Mouse (Mus musculus): ENCODE measurements around the gene Dnah17. TPM values are rescaled to one million over a fixed set of nuclear protein-coding genes. Genes with fewer than 3 reads are reported as not detected.

Gene Dnah17
- polyA plus RNA-seq, 1 experiment = 0.21 TPM

- H3K27ac ChIP-seq (ENCODE audit: insufficient read depth, low read length) = no peak overlapping the region
Observed at GRCm38 (mm10) chr11:118096736-118097135, 33.7 kb downstream of the Dnah17 start.

DNA sequence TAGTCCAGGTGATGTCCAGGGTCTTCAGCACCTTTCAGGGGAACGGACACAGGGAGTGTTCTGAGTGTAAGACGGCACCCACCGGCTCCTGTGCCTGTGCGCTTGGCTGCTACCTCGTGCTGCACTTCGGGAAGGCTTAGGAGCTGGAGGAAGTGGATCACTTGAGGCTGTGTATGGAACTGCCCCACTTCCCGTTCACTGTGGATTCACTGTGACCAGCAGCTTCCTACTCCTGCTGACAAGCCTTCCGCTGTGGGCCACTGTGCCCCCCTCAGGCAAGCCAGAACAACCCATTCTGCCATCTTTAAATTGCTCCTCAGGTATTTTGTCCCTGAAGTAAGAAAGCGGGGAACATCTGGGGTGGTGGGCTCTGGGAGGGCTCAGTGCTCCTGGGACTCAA lies 35.4 kb downstream of the Dnah17 start:
- Histone ChIP-seq H3K27me3 (ENCODE audit: control insufficient read depth, insufficient read depth, low read length) (no peaks in the 10 kb centered on the region), H3K27ac (ENCODE audit: insufficient read depth, low read length) (no peak overlapping the region), H3K4me3 (ENCODE audit: extremely low read depth, insufficient read depth, insufficient read length) (no peak overlapping the region), H3K4me1 (ENCODE audit: control insufficient read depth, insufficient read depth, insufficient read length) (no peaks in the 10 kb centered on the region), H3K36me3 (ENCODE audit: control insufficient read depth, insufficient read depth, low read length) (no peaks in the 10 kb centered on the region)
- WGBS = 58% methylated on average over 9 of the region's 9 CpGs
- TF ChIP-seq CTCF (IDR thresholded peaks at IDR 0.05; ENCODE audit: extremely low read depth, insufficient read depth, insufficient read length, insufficient replicate concordance) = no peak
- no peak for DNase-seq (ENCODE audit: low read depth in 1 of 2, low spot score in 2 of 2)

More at GRCm38 (mm10) chr11:118096736-118097135, 33.7 kb downstream of the Dnah17 start:
- Histone ChIP-seq H3K4me3 (ENCODE audit: extremely low read depth, insufficient read depth, insufficient read length) (no peak overlapping the region), H3K36me3 (ENCODE audit: control insufficient read depth, insufficient read depth, low read length) (no peaks in the 10 kb centered on the region), H3K27me3 (ENCODE audit: control insufficient read depth, insufficient read depth, low read length) (no peaks in the 10 kb centered on the region), H3K4me1 (ENCODE audit: control insufficient read depth, insufficient read depth, insufficient read length) (no peaks in the 10 kb centered on the region)
- WGBS = 88% methylated on average over 2 of the region's 2 CpGs
- DNase-seq (ENCODE audit: low read depth in 1 of 2, low spot score in 2 of 2) = no peak
- no peak for TF ChIP-seq CTCF (IDR thresholded peaks at IDR 0.05; ENCODE audit: extremely low read depth, insufficient read depth, insufficient read length, insufficient replicate concordance)
- TF ChIP-seq POLR2A (IDR thresholded peaks at IDR 0.05; ENCODE audit: low read depth, low read length) = no peak

GRCm38 (mm10) chr11:118091002-118091670 lies 39.3 kb downstream of the Dnah17 start:
- no peak for DNase-seq (ENCODE audit: low read depth in 1 of 2, low spot score in 2 of 2)
- 89% methylated on average over 23 of the region's 23 CpGs for WGBS
- no peaks in the 10 kb centered on the region for H3K36me3 ChIP-seq (ENCODE audit: control insufficient read depth, insufficient read depth, low read length)
- H3K27ac ChIP-seq (ENCODE audit: insufficient read depth, low read length) = no peak overlapping the region
- no peaks in the 10 kb centered on the region for H3K27me3 ChIP-seq (ENCODE audit: control insufficient read depth, insufficient read depth, low read length)
- no peaks in the 10 kb centered on the region for H3K4me1 ChIP-seq (ENCODE audit: control insufficient read depth, insufficient read depth, insufficient read length)
- no peak overlapping the region for H3K4me3 ChIP-seq (ENCODE audit: extremely low read depth, insufficient read depth, insufficient read length)
- peak; percentile 23; the same call in 1 of the 2 replicates for TF ChIP-seq CTCF (IDR thresholded peaks at IDR 0.05; ENCODE audit: extremely low read depth, insufficient read depth, insufficient read length, insufficient replicate concordance)
- TF ChIP-seq POLR2A (IDR thresholded peaks at IDR 0.05; ENCODE audit: low read depth, low read length) = no peak

DNA sequence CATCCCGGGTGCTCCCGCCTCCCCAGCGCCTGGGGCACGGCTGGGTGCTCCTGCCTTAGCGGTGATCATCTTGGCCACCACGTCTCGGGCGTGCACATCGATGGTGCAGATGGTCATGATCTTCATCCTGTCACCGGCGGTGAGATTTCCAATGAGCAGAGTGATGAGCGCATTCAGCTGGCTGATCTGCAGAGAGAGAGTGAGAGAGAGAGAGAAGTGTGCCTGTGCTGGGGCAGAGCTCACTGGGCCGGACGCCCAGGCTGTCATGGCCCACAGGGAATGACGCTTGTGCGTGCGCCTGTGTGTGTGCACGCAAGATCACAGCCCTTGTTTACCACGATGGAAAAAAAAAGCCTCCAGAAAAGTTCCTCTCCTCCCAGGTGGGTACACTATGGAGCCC lies 41.5 kb downstream of the Dnah17 start:
- Histone ChIP-seq H3K4me1 (ENCODE audit: control insufficient read depth, insufficient read depth, insufficient read length) (peaks cover 4% of the 10 kb centered on the region; the same call in 1 of the 2 replicates), H3K27ac (ENCODE audit: insufficient read depth, low read length) (no peak overlapping the region), H3K36me3 (ENCODE audit: control insufficient read depth, insufficient read depth, low read length) (no peaks in the 10 kb centered on the region), H3K4me3 (ENCODE audit: extremely low read depth, insufficient read depth, insufficient read length) (no peak overlapping the region), H3K27me3 (ENCODE audit: control insufficient read depth, insufficient read depth, low read length) (no peaks in the 10 kb centered on the region)
- DNase-seq (ENCODE audit: low read depth in 1 of 2, low spot score in 2 of 2) = no peak
- TF ChIP-seq POLR2A (IDR thresholded peaks at IDR 0.05; ENCODE audit: low read depth, low read length) = no peak
- no peak for TF ChIP-seq CTCF (IDR thresholded peaks at IDR 0.05; ENCODE audit: extremely low read depth, insufficient read depth, insufficient read length, insufficient replicate concordance)
- WGBS = 92% methylated on average over 19 of the region's 19 CpGs

- H3K27ac ChIP-seq (ENCODE audit: insufficient read depth, low read length) = no peak overlapping the region
- no peak overlapping the region for H3K4me3 ChIP-seq (ENCODE audit: extremely low read depth, insufficient read depth, insufficient read length)
- H3K36me3 ChIP-seq (ENCODE audit: control insufficient read depth, insufficient read depth, low read length) = no peaks in the 10 kb centered on the region
- WGBS = 54% methylated on average over 8 of the region's 8 CpGs
- DNase-seq (ENCODE audit: low read depth in 1 of 2, low spot score in 2 of 2) = no peak
- H3K27me3 ChIP-seq (ENCODE audit: control insufficient read depth, insufficient read depth, low read length) = no peaks in the 10 kb centered on the region
- peaks cover 4% of the 10 kb centered on the region; the same call in 1 of the 2 replicates for H3K4me1 ChIP-seq (ENCODE audit: control insufficient read depth, insufficient read depth, insufficient read length)
- TF ChIP-seq CTCF (IDR thresholded peaks at IDR 0.05; ENCODE audit: extremely low read depth, insufficient read depth, insufficient read length, insufficient replicate concordance) (no peak), POLR2A (IDR thresholded peaks at IDR 0.05; ENCODE audit: low read depth, low read length) (no peak)
Observed at GRCm38 (mm10) chr11:118085961-118086360, 44.5 kb downstream of the Dnah17 start.

DNA sequence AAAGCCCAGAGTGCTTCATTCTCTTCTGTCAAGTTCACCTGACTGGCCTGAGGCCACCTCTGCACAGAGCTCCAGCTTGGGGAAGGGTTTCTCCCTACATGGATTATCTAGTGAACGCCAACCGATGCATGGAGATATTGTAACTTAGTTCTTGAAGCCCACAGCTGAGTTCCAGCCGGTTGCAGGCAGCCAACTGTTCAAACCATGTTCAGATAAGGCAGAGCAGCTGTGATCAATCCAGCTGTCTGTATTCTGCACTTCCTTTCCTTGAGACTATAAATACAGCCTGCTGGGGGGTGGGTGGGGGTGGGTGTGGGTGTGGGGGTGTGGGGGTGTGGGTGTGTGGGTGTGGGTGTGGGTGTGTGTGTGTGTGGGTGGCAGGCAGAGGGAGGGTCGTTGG lies 45.3 kb downstream of the Dnah17 start:
- Histone ChIP-seq H3K27me3 (ENCODE audit: control insufficient read depth, insufficient read depth, low read length) (no peaks in the 10 kb centered on the region), H3K27ac (ENCODE audit: insufficient read depth, low read length) (no peak overlapping the region), H3K36me3 (ENCODE audit: control insufficient read depth, insufficient read depth, low read length) (no peaks in the 10 kb centered on the region), H3K4me1 (ENCODE audit: control insufficient read depth, insufficient read depth, insufficient read length) (peaks cover 4% of the 10 kb centered on the region; the same call in 1 of the 2 replicates), H3K4me3 (ENCODE audit: extremely low read depth, insufficient read depth, insufficient read length) (no peak overlapping the region)
- DNase-seq (ENCODE audit: low read depth in 1 of 2, low spot score in 2 of 2) = no peak
- TF ChIP-seq POLR2A (IDR thresholded peaks at IDR 0.05; ENCODE audit: low read depth, low read length) (no peak), CTCF (IDR thresholded peaks at IDR 0.05; ENCODE audit: extremely low read depth, insufficient read depth, insufficient read length, insufficient replicate concordance) (no peak)
- 23% methylated on average over 4 of the region's 4 CpGs for WGBS

GRCm38 (mm10) chr11:118084266-118084665 lies 46.2 kb downstream of the Dnah17 start:
- H3K27ac ChIP-seq (ENCODE audit: insufficient read depth, low read length) = no peak overlapping the region
- no peaks in the 10 kb centered on the region for H3K27me3 ChIP-seq (ENCODE audit: control insufficient read depth, insufficient read depth, low read length)
- H3K4me1 ChIP-seq (ENCODE audit: control insufficient read depth, insufficient read depth, insufficient read length) = peaks cover 4% of the 10 kb centered on the region; the same call in 1 of the 2 replicates
- 86% methylated on average over 3 of the region's 3 CpGs for WGBS
- DNase-seq (ENCODE audit: low read depth in 1 of 2, low spot score in 2 of 2) = no peak
- TF ChIP-seq CTCF (IDR thresholded peaks at IDR 0.05; ENCODE audit: extremely low read depth, insufficient read depth, insufficient read length, insufficient replicate concordance) = no peak
- no peak for TF ChIP-seq POLR2A (IDR thresholded peaks at IDR 0.05; ENCODE audit: low read depth, low read length)
- no peaks in the 10 kb centered on the region for H3K36me3 ChIP-seq (ENCODE audit: control insufficient read depth, insufficient read depth, low read length)
- no peak overlapping the region for H3K4me3 ChIP-seq (ENCODE audit: extremely low read depth, insufficient read depth, insufficient read length)
